Mouse (Mus musculus) bone marrow, adult 2 months (tissue): ENCODE measurements around the gene Pusl1.

Source experiments
- CTCF ChIP-seq: fragments of 200-500 bp; IDR thresholded peaks from 2 replicates; pipeline ENCODE4 v1.5.1; 2011; ENCODE audit warnings: low read length, control low read depth; ENCODE audit not compliant: control insufficient read depth, insufficient read depth
- POLR2A ChIP-seq: fragments of 200-500 bp; IDR thresholded peaks from 2 replicates; pipeline ENCODE4 v1.6.1; 2011; ENCODE audit warnings: low read depth, mild to moderate bottlenecking, control low read depth, low read length, borderline replicate concordance; ENCODE audit not compliant: control insufficient read depth

DNA sequence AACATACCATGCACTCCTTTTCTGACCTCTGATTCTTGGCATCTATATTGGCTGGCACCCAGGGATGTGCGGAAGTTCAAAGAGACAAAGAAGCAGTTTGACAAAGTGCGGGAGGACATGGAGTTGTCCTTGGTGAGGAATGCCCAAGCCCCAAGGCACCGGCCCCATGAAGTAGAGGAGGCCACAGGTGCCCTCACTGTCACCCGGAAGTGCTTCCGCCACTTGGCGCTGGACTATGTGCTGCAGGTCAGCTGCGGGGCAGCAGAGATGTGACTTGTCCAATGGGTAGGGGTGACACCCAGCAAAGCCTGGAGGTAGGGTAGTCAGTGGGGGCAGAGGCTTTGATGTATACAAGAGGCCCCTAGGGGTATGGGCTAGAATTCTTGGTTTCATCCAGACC, 7.8 kb upstream of the Pusl1 start:
- TF ChIP-seq CTCF (no peak), POLR2A (no peak)
